Mouse (Mus musculus) heart, embryonic 13.5 days (tissue): ENCODE measurements at regions not wholly inside any gene's neighbourhood (a gene's known extent, or its start where the extent isn't known, plus 50 kb on each side); places are given as distances from the start of the nearest gene placed in this dataset.

Experiments
- ATAC-seq: fragments of 200-750 bp; cut with Nextera tagmentation; 2 replicates; pipeline ENCODE4 v1.8.0; 2017; ENCODE audit warnings: moderate TSS enrichment; ENCODE audit not compliant: insufficient number of reproducible peaks, low FRiP score, low TSS enrichment; ENCODE audit errors: extremely low read depth
- H3K27ac ChIP-seq: fragments of 300-500 bp; sonication (generic); replicated peaks from 2 replicates; pipeline ENCODE4 v1.5.1; 2015; ENCODE audit warnings: moderate library complexity, mild to moderate bottlenecking, inconsistent platforms
- H3K27me3 ChIP-seq: fragments of 300-500 bp; sonication (generic); replicated peaks from 2 replicates; pipeline ENCODE4 v1.6.1; 2015; ENCODE audit warnings: mild to moderate bottlenecking, inconsistent platforms
- H3K36me3 ChIP-seq: fragments of 300-500 bp; sonication (generic); 2 replicates; pipeline ENCODE4 v1.6.1; 2015; ENCODE audit warnings: mild to moderate bottlenecking, inconsistent platforms
- H3K4me1 ChIP-seq: fragments of 300-500 bp; sonication (generic); 2 replicates; pipeline ENCODE4 v1.6.1; 2015; ENCODE audit warnings: inconsistent platforms
- H3K4me2 ChIP-seq: fragments of 300-500 bp; sonication (generic); 2 replicates; pipeline ENCODE4 v1.6.1; 2015; ENCODE audit warnings: inconsistent platforms, mild to moderate bottlenecking, moderate library complexity
- H3K4me3 ChIP-seq: fragments of 300-500 bp; sonication (generic); 2 replicates; pipeline ENCODE4 v1.5.1; 2015; ENCODE audit warnings: moderate library complexity, mild to moderate bottlenecking, inconsistent platforms
- H3K9ac ChIP-seq: fragments of 300-500 bp; sonication (generic); 2 replicates; pipeline ENCODE4 v1.6.1; 2015; ENCODE audit warnings: inconsistent platforms, mild to moderate bottlenecking, moderate library complexity
- H3K9me3 ChIP-seq: fragments of 300-500 bp; sonication (generic); 2 replicates; pipeline ENCODE4 v1.6.1; 2016; ENCODE audit warnings: inconsistent platforms
- WGBS: fragments of 180-500 bp; shearing (Covaris S2); methylation state at CpG from one replicate; pipeline ENCODE4 v1.1.7; 2015; ENCODE audit warnings: mixed read lengths; 5-methylcytosine and 5-hydroxymethylcytosine counted together

DNA sequence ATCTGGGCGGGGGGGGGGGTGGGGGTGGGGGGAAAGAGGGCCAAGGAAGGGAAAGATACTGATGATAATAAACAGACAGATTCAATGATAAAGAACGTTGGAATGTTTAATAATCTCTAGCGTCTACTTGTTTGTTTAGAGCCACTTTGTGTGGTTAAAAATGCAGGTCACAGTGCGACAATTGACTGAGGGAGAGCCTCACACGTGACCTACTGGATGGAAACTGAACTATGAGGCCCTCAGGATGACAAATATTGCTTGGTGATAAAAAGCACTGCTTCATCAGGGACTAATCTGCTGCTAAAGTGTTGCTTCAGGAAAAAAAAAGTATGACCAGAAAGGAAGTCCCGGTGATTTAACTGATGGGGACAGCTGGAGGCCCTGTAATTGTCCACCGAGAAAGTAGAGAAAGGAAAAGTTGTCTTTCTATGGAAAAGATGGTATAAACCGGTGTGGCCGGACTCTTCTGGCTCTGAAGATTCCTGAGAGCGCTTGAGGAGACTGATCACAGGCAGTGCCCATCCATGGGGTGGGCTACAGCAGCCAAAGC lies 269.3 kb downstream of the Foxo1 start:
- no peak overlapping the region for H3K9ac ChIP-seq
- H3K4me2 ChIP-seq = no peak overlapping the region
- H3K4me3 ChIP-seq = no peak overlapping the region
- ATAC-seq = no peak
- WGBS = 65% methylated on average over 10 of the region's 10 CpGs
- no peak overlapping the region for H3K27ac ChIP-seq
- no peaks in the 10 kb centered on the region for H3K9me3 ChIP-seq
- no peaks in the 10 kb centered on the region for H3K36me3 ChIP-seq
- no peaks in the 10 kb centered on the region; the same call in 1 of the 2 replicates for H3K27me3 ChIP-seq
- H3K4me1 ChIP-seq = peaks cover 21% of the 10 kb centered on the region

DNA sequence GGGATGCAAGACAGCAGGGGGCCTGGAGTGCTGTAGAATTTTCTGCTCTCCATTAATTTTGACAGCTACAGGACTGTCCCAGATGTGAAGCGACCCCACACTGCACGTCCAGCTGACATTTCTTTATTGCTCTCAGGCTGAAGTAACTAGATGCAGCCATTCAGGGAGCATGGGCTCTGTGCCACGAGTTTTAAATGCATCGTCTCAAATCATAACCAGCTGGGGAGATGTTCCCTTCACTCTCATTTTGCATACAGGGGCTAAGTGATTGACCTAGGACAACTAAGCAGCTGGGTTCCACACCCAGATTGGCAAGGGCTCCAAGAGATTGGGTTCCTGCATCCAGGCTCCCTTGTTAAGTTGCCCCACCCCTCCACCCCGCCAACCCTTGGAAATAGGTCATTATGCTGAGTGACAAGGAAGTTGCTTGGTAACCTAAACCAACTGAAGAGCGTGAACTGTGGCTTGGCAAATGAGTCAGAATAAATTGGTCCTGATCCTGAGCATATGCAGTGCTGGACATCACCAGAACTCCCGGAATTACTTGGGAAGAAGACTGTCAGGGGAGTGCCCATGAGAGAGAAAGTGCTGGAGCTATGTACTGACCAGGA lies 267.4 kb downstream of the Foxo1 start:
- Histone ChIP-seq H3K9me3 (no peaks in the 10 kb centered on the region), H3K9ac (no peak overlapping the region), H3K4me2 (no peak overlapping the region), H3K4me1 (peaks cover 10% of the 10 kb centered on the region), H3K36me3 (no peaks in the 10 kb centered on the region), H3K4me3 (no peak overlapping the region), H3K27me3 (no peaks in the 10 kb centered on the region; the same call in 1 of the 2 replicates), H3K27ac (no peak overlapping the region)
- 60% methylated on average over 7 of the region's 7 CpGs for WGBS
- no peak for ATAC-seq

DNA sequence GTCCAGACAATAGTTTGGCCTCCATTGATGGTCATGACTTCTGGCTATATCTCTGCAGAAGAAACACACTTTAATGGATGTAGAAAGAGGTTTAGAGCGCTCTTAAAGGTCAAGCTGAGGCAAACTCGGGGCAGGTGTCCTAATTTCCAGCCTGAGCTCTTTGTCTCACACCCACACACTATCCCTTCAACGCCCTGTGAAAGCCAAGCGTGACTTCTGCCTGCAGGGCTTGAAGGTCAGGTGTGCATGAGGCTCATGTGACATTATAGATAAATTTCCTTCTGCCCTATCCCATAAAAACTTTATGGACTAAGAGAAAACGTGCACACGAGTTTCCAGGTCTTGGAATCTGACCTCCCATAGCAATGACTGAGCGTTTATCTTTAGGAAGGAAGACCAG lies 266.0 kb downstream of the Foxo1 start:
- no peaks in the 10 kb centered on the region for H3K9me3 ChIP-seq
- no peak overlapping the region for H3K9ac ChIP-seq
- H3K4me2 ChIP-seq = no peak overlapping the region
- ATAC-seq = no peak
- no peaks in the 10 kb centered on the region; the same call in 1 of the 2 replicates for H3K27me3 ChIP-seq
- no peak overlapping the region for H3K4me3 ChIP-seq
- WGBS = 68% methylated on average over 7 of the region's 7 CpGs
- no peaks in the 10 kb centered on the region for H3K36me3 ChIP-seq
- H3K4me1 ChIP-seq = no peaks in the 10 kb centered on the region
- no peak overlapping the region for H3K27ac ChIP-seq

DNA sequence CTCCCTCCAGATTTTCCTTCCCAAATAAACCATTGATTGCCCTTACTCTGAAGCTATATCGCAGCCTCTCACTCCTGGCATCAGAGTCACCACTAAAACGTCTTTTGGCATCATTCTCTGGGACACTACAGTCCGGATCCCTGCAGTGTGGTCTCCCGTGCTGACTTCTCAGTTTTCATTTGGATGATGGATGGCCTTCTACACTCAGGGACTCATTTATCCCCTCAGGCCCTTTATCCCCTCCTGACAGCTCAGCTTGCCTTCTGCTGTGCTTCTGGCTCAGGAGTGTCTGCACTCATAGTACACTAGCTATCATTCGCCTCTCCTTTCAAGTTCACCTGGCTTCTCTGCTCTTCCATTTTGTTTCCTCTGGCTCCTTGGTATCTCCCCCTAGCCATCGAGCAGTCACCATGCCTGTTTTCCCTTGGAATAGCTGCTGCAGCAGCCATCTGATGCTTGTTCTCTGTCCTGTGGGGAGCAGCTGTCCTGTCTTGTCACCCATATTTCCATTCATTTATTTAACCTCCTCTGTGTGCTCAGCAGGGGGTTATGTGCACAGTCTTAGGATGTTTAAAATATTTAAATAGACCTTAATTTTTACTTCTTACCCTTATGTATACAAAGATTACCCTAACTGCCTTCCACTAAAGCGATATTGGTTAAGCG lies 263.7 kb downstream of the Foxo1 start:
- 65% methylated on average over 8 of the region's 8 CpGs for WGBS
- Histone ChIP-seq H3K4me3 (no peak overlapping the region), H3K27me3 (no peaks in the 10 kb centered on the region; the same call in 1 of the 2 replicates), H3K36me3 (no peaks in the 10 kb centered on the region), H3K9ac (no peak overlapping the region), H3K4me2 (no peak overlapping the region), H3K4me1 (no peaks in the 10 kb centered on the region), H3K27ac (no peak overlapping the region), H3K9me3 (no peaks in the 10 kb centered on the region)
- ATAC-seq = no peak

DNA sequence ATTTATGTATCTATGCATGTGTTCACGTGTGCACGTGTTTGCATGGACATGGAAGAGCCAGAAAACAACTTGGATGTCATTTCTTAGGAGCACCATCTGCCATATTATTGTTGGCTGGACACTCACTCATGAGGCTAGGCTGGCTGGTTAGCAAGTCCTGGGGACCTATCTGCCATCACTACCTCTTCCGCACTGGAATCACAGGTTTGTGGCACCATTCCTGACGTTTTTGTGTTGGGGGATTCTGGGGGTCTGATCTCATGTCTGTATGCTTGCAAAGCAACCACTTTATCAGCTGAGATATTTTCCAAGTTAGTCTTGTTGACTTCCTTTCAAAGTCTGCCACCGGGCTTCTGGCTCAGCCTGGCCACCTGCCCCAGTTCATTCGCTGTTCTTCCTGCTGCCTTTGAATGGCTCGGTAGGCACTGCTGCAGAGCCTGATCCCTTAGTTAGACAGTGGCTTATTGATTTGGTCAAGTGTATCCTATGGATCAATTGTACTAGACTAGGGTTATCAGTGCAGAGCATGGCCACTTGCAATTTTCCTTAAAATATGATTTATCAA lies 262.4 kb downstream of the Foxo1 start:
- Histone ChIP-seq H3K4me2 (no peak overlapping the region), H3K4me3 (no peak overlapping the region), H3K27me3 (peaks cover 11% of the 10 kb centered on the region), H3K4me1 (no peaks in the 10 kb centered on the region), H3K36me3 (no peaks in the 10 kb centered on the region), H3K9me3 (no peaks in the 10 kb centered on the region), H3K27ac (no peak overlapping the region), H3K9ac (no peak overlapping the region)
- ATAC-seq = no peak
- WGBS = 77% methylated on average over 7 of the region's 7 CpGs

DNA sequence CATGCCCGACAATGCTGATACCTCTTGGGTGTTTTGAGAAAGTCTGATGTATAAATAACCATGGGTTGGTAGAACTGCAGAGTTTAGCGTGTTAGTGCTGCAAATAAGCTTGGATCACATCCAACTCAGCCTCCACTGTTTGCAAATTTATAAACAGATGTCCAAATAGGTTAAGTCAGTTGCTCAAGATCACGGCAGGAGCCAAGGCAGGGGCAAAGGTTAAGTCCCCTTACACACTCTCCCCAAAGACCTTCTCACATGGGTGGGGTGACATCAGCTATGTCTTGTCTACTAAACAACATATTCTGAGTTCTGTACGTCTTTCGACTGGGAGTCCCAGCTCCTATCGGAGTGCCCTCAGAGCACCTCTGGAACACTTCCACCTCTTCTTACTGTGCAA lies 261.0 kb downstream of the Foxo1 start:
- WGBS = 69% methylated on average over 6 of the region's 6 CpGs

DNA sequence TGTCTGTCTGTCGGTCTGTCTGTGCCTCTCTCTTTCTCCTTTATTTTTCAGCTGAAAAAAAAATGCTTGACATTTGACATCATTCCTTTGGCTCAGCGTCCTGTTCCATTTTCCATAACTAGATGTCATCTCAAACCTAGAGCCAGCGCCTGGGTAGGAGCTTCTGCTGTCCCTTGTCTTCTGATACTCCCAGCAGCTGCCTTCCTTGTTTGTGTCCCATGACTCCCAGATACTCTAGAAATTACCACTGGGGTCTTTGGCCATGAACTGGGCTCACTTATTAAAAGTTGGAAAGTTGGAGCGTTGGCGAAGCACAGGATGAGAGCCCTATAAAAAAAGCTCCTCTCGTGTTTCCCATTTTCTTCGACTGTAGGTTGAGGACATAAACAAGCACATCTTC lies 260.4 kb downstream of the Foxo1 start:
- Histone ChIP-seq H3K36me3 (no peaks in the 10 kb centered on the region), H3K4me1 (no peaks in the 10 kb centered on the region), H3K27ac (no peak overlapping the region), H3K27me3 (peaks cover 14% of the 10 kb centered on the region), H3K4me2 (no peak overlapping the region), H3K9ac (no peak overlapping the region), H3K9me3 (no peaks in the 10 kb centered on the region), H3K4me3 (no peak overlapping the region)
- 77% methylated on average over 7 of the region's 7 CpGs for WGBS
- ATAC-seq = no peak

More for the DNA sequence above, 261.0 kb downstream of the Foxo1 start:
- no peaks in the 10 kb centered on the region for H3K4me1 ChIP-seq
- H3K4me3 ChIP-seq = no peak overlapping the region
- no peak overlapping the region for H3K4me2 ChIP-seq
- no peaks in the 10 kb centered on the region for H3K36me3 ChIP-seq
- no peaks in the 10 kb centered on the region for H3K9me3 ChIP-seq
- no peak overlapping the region for H3K9ac ChIP-seq
- no peak for ATAC-seq
- peaks cover 14% of the 10 kb centered on the region for H3K27me3 ChIP-seq
- no peak overlapping the region for H3K27ac ChIP-seq

DNA sequence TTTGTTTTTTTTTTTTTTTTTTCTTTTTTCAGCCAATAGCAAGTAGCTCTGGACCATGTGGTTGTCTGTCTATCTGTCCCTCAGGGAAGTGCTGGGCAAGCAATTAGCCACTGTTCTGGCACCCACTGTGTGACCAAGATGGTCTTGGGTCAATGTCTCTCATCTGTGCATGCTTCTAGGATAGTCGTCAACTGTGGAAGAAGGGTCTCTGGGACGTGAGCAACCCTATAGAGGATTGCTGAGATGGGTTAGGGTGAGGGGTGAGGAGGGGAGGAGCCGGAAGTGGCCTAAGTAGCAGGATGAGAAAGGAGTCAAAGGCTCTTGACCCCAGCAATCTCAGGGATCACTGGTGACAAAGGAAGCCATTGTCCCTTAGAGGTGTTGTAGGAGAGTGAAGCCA lies 259.6 kb downstream of the Foxo1 start:
- Histone ChIP-seq H3K27ac (no peak overlapping the region), H3K4me3 (no peak overlapping the region), H3K4me2 (no peak overlapping the region), H3K36me3 (no peaks in the 10 kb centered on the region), H3K27me3 (peaks cover 14% of the 10 kb centered on the region), H3K9me3 (no peaks in the 10 kb centered on the region), H3K4me1 (no peaks in the 10 kb centered on the region), H3K9ac (no peak overlapping the region)
- WGBS = 67% methylated on average over 3 of the region's 3 CpGs
- ATAC-seq = no peak

DNA sequence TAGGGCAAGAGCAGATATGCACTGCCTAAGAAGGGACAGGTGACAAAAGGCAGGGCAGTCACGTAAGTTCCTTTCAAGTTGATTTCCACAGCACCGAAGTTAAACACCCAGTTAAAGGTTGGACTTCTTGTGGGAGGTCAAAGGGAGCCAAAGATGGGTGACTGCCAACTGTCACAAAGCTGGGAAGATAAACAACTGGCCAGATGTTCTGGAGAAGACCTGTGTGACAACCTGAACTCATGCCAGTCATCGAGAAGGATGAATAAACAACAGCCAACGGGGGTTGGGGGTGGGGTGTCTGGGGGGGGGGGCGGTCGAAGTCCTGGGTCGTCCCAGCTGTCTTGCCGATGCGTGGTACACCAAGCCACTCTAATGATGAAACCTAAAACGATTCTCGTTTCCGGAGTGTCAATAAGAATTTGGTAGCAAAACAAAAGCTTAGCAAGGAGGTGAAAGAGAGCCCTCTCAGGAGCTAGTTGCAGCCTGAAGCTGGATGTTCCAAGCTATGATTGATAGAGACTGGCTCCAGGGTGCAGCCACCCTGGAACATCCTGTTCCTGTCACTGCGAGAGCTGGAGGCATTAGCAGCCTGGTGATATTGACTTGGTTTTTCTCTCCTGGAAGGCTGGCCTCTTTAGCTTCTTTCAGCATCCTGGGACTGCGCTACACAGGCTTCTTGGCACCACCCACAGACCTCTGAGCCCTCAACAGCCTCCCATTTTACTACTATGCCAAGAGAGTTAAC lies 259.0 kb downstream of the Foxo1 start:
- no peak overlapping the region for H3K9ac ChIP-seq
- no peak for ATAC-seq
- no peaks in the 10 kb centered on the region for H3K9me3 ChIP-seq
- no peak overlapping the region for H3K4me3 ChIP-seq
- WGBS = 47% methylated on average over 14 of the region's 14 CpGs
- H3K4me1 ChIP-seq = no peaks in the 10 kb centered on the region
- H3K27ac ChIP-seq = no peak overlapping the region
- H3K4me2 ChIP-seq = no peak overlapping the region
- no peaks in the 10 kb centered on the region for H3K36me3 ChIP-seq
- H3K27me3 ChIP-seq = peaks cover 14% of the 10 kb centered on the region

DNA sequence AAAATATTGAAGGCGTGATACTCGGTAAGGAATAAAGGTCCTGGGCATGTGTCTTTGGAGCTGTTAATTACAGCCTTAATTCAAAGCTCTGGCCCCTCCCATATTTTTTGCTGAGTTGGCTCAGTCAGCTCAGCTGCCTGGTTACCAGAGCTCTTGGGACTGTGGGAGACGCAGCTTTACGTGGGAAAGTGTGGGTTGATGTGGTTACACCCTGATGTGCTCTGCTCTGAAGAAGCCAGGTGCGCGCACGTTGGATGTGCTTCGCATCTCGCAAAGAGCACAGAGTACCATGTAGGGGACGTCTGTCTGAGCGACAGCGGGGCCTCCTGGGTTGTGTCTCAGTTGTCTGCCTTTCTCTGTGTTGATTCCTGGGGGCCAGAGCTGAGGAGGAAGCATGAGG lies 254.8 kb downstream of the Foxo1 start:
- no peak overlapping the region for H3K4me3 ChIP-seq
- H3K27me3 ChIP-seq = peaks cover 14% of the 10 kb centered on the region
- ATAC-seq = no peak
- no peak overlapping the region for H3K9ac ChIP-seq
- H3K4me2 ChIP-seq = no peak overlapping the region
- no peaks in the 10 kb centered on the region for H3K9me3 ChIP-seq
- peaks cover 12% of the 10 kb centered on the region for H3K4me1 ChIP-seq
- no peak overlapping the region for H3K27ac ChIP-seq
- 77% methylated on average over 12 of the region's 12 CpGs for WGBS
- no peaks in the 10 kb centered on the region for H3K36me3 ChIP-seq

DNA sequence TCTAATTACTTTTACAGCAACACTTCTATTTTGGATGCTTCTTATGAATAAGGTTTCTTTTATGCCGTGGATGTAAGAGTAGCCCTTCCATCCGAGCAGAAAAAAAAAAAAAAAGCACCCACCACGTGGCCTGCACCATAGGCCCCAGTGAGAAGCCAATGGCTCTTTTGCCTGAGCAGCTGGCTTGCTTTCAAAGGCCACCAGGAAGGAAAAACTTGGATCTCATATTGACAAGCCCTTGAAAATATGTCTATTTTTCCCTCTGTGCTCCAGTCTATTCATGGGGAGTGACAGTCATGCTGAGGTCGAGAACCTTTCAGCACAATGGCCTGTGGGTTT lies 252.4 kb downstream of the Foxo1 start:
- no peak for ATAC-seq
- Histone ChIP-seq H3K4me3 (no peak overlapping the region), H3K36me3 (no peaks in the 10 kb centered on the region), H3K9me3 (no peaks in the 10 kb centered on the region), H3K27me3 (peaks cover 4% of the 10 kb centered on the region; the same call in 1 of the 2 replicates), H3K27ac (no peak overlapping the region), H3K4me2 (peak overlapping the region; percentile 57), H3K4me1 (peaks cover 12% of the 10 kb centered on the region), H3K9ac (0 out of 2 replicates have a peak overlapping the region, but pooled peaks have one; percentile 28)
- 32% methylated on average over 4 of the region's 4 CpGs for WGBS
